Mouse (Mus musculus) right cerebral cortex, adult 18-20 months (tissue): Measurements from ENCODE around the gene Clcf1.
"Not testable (repeated sequence)": the region's sequence is repeated elsewhere in the genome, so short reads cannot be mapped to it uniquely, and the experiment has no call there.

Source experiments
- DNase-seq: peaks from one replicate; pipeline ENCODE4 v3.0.0; 2022; ENCODE audit warnings: mixed read lengths

Gene Clcf1

DNA sequence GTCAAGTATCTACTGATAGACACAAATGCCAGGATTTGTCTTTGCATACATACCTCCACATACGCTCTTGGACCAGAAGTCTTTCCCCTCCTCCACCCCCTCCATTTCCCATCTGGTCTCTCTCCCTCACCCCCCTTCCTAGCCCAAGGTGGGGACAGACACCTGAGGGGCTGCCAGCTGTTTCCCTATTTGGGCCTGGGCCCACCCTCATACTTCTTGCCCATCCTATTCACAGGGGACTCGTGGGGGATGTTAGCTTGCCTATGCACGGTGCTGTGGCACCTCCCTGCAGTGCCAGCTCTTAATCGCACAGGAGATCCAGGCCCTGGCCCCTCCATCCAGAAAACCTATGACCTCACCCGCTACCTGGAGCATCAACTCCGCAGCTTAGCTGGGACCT is 5.9 kb downstream of the Clcf1 start:
- no peak for DNase-seq

DNA sequence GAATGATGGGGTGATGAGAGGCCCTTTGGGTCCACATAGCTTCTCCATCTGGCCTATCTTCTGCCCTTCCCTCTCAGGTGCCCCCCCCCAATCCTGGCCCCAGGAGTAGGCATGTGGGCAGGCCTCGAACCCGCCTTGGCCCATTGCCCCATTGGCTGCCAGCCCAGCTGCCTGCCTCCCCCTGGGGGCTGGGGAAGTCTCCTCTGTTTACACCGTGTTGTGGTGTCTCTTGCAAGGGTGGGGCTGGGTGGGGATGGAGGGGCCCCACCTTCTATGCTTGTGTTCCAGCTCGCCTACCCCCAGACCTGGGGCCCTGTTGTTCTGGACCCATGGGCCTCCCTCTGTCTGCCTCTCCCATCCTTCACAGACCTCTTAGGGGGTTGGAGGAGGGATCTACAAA is 6.4 kb downstream of the Clcf1 start:
- no peak for DNase-seq

DNA sequence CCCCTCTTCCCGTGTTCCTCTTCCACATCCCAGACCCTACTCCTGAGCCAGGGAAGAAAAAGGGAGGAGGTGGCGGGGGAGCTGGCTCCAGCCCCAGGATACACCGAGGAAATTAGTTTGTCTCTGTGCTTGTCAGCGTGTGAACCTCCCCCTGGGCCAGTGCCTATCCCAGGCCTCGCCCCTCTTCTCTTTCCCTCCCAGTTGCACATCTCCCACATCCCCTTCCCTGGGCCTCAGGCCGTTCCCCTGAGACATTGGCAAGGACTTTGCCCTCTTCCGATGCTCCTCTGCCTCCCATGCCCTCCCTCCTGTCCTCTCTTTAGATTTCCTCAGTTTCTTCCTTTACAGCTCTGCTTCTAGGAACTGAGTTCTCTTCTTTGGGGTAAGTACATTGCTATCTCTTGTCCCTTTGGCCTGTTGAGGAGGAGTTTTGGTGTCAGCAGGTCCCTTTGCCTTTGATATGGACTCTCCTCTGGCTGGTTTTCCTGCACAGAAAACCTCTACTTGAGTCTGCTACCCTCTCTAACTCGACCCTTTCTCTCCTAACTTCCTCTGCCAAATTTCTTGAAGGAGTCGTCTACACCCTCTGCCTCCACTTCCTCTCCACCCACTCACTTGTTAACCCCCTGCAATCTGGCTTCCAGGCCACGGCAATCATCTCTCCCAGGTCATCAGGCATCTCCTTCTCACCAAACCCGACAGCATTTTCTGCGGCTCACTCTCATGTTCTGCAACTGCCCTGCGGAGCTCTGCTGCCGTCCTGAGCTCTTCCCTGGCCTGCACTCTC is 7.1 kb downstream of the Clcf1 start:
- no peak for DNase-seq

DNA sequence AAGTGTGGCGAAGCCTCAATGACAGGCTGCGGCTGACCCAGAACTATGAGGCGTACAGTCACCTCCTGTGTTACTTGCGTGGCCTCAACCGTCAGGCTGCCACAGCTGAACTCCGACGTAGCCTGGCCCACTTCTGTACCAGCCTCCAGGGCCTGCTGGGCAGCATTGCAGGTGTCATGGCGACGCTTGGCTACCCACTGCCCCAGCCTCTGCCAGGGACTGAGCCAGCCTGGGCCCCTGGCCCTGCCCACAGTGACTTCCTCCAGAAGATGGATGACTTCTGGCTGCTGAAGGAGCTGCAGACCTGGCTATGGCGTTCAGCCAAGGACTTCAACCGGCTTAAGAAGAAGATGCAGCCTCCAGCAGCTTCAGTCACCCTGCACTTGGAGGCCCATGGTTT is 8.1 kb downstream of the Clcf1 start:
- no peak for DNase-seq

DNA sequence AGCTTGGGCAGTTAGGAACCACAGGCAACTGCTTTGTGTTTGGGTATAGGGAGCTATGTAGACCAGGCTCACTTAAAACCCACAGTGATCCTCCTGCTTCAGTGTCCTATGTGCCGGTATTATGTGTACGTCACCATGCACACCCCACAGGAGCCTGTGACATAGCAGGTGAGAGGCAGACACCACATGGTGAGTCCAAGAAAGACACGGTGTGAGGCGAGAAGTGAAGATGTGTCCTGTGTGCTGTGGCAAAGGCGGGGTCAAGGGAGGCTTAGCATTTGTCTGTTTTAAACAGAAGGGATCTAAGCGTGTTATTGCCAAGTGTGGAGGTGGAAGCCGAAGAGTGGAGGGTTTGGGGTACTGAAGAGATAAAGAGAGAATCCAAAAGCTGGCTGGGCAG is 12.7 kb downstream of the Clcf1 start:
- no peak for DNase-seq

DNA sequence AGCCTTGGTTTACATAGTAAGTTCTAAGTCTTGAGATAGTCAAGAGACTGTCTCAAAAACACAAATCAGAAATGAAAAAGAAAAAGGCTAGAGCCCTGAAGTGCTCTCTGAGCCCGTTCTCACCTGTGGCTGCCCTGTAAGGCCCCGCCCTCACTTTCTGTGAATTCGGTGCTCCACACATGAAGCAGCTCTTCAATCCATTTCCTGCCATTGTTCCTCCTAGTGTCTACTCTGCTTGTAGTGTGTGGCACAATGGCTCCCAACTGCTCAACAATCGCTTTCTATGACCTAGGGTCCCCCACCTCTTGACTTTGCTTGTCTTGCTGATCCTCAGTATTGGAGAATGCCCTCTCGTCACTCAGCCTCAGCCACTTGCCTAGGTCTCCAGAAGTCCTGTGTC is 13.4 kb downstream of the Clcf1 start:
- DNase-seq: no peak

DNA sequence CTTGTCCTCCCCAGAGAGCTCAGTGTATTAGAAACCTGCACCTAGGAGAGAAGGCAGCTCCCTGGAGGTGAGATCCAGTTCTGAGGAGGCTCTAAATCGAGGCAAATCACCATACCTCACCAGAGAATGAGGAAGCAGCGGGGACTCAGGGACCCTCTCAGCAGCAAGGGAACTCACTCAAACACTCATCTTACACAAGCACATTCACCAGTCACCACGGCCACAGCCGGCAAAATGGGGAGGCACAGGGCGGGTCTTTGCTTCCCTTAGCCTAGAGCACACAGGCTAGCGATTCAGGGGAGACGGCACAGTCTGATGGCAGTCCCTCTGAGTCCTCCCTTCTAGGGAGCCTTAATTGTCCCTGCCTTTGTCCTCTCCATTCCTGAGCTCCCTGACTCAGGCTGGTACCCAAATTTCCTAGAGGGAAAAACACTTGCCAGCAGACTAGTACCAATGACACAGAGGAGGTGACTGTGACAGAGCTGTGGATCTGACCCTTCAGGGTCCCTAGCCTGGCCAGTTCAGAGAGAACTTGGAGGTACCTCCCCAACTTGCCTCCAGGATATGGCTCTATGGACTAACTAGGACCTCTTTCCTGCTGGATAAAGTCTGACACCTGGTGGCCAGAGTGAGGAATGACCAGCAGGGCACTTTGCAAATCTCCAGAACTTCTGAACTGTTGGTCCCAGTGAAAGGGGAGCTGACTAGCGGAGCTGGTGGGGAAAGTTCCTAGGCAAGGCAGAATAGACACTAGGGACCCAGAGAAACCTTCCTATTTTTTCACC is 14.0 kb downstream of the Clcf1 start:
- DNase-seq: peak; percentile 67

DNA sequence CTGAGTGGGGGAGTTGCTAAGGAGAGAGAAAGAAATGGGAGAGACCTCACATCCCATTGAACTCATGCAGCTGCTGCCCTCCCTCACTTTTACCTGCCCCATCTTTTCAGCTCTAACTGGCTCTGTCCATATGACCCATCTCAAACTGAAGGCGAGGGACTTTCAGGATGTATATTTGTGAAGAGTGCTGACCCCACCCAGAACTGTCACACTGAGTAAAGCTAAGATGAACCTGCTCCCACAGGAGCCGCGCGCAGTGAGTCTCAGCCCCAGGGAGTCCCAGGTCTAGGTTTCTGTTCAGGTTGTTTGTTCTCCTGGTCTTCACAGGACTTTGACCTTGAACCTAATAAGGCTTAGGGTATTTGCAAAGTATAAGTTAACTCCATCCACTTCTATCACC is 14.9 kb downstream of the Clcf1 start:
- DNase-seq: no peak

DNA sequence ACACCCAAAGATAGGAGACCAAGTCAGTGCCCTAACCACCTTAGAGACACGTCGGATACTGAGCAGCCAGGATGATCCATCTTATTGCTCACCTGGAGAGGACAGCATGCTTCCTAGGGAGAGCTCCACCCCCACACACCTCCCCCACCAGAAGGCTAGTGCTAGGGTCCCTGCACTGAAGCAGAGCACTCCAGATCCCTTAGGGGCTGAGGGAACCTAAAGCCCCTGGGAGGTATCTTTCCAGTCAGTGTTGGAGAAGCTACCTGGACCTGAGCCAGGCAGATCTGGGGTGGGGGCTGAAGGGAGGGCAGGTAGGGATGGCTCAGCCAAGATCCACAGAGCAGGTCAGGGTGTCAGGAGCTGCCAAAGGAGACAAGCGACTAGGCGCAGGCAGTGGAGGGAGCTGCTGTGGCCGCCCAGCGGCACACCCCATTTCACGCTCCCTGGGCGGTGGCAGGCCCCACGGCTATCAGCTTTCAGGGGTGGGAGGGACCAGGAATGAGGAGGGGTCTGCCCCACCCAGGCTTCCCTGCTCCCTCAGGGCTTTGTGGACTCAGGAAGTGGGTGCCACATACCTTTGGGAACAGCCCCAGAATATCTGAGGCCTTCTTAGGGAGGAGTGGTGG is 15.5 kb downstream of the Clcf1 start:
- no peak for DNase-seq

DNA sequence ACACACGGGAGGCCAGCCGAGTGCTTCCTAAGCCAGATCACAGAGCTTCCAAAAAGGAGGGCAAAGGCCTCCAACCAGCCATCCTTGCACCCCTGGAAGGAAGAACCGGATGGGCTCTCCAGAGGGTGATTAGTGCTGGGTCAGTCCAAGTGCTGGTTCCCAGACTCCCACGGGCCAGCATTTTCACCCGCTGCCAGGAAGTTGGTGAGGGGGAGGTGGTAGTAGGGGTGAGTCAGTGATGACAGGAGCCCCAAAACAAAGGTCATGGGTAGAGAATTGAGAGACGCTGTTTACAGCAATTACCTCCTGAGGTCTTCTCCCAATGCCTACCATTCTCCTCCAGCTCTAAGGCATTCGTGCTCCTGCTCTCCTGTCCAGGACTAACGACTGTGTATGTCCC is 16.4 kb downstream of the Clcf1 start:
- peak; percentile 18 for DNase-seq

DNA sequence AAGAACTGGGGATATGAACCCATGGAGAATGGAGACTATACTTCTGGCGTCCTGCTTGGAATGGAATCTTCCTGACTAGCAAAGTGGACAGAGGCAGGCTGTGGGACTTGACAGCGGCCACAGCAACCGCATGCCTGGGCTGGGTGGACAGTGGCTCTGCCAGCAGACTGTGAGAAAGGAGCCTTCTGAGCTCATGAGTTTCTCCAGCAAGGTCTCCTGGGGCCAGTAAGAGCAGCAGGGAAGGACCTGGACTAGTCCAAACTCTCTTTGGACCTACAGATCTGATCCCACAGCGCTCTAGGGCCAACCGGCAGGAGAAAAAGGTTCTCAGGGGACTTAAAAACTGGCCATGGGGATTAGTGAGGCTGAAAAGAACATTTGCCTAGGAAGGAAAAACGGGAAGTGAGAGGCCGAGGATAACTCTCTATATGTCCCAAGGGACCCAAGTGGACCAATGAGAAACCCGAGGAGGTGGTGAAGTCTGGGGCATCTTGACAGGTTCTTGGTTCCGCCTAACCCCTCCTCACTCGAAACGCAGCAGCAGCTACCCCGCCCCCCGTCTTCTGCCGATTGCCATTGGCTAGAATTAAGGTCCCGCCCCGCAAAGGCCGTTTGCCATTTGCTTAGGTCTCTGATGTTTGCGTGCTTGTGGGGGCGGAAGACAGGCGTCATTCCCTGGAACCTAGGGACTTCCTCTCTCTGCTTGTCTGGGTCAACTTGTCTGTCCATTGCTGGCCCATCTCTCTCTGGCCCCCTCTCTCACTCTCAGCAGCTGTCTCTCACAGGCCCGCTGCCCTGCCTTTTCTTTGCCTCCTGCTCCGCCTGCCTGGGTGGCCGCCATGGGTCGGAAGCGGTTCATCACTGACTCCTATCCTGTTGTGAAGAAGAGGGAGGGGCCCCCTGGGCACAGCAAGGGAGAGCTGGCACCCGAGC is 17.5 kb downstream of the Clcf1 start, which contains the start of gene Pold4:
Pold4 (plus strand) TSS at position 647 of the 933 bp plus-strand sequence.
- peak; percentile 98 for DNase-seq

DNA sequence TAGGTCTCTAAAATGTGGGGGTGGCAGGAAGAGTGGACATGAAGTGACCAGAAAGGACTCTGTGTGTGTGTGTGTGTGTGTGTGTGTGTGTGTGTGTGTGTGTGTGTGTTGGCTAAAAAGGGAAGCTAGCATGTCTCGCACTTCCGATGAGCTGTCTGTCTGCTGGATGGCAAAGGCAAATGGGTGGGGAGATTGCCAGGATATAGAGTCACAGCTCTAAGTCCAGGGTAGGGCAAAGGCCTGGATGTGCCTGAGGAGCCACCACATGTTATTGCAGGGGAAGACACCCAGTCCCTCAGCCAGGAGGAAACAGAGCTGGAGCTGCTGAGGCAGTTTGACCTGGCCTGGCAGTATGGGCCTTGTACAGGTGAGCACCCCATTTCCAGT is 18.1 kb downstream of the Clcf1 start:
- DNase-seq: no peak

DNA sequence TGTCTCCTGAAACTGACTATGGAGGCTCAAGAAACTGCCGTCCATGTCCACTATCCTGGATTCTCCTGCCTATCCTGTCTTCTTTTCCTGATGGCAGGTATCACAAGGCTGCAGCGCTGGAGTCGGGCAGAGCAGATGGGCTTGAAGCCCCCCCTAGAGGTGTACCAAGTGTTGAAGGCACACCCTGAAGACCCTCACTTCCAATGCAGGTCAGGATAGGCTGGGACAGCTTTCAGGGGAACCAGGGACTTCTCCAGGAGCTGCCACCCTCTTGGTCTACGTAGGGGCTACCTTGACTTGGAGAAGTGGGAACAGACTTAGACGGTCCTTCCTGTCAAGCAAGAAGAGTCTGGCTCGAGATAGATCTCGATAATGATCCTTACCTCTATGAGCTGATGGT is 18.6 kb downstream of the Clcf1 start:
- DNase-seq: no peak

DNA sequence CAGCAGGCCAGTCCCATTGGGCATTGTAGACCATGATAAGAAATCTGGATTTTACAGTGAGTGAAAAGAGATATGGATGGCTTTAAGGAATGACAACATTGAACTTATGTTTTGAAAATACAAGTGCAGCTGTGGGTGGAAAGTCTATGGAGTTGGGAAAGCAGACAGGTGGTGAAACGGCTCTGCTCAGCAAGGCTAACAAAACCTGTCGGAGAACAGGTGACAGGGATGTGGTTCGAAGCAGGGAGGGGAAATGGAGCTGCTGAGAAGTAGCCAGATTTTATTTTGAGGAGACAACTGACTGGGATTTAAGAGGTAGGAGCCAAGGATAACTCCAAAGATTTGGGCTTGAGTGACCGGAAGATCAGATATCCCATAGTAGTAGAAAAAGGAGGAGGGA is 20.5 kb downstream of the Clcf1 start:
- no peak for DNase-seq

DNA sequence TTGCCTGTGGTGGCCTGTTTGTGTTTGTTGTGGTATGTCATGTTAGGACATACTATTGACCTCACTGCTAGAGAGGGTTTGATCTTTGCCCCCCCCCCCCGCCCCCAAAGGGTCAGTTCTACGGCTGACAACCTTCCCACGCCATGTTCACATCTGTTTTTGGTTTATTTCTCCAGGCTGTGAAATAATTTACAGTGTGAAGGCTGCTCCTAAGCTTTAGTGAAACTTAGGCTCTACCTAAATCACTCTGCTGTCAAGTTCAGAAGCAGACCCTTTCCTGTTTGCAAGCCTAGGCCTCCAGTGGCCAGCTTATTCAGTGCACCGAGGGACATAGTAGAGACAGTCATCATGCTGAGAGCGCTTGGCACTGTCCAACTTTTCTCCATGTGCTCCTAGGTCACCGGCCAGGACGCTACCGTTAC is 26.2 kb downstream of the Clcf1 start:
- DNase-seq: no peak

DNA sequence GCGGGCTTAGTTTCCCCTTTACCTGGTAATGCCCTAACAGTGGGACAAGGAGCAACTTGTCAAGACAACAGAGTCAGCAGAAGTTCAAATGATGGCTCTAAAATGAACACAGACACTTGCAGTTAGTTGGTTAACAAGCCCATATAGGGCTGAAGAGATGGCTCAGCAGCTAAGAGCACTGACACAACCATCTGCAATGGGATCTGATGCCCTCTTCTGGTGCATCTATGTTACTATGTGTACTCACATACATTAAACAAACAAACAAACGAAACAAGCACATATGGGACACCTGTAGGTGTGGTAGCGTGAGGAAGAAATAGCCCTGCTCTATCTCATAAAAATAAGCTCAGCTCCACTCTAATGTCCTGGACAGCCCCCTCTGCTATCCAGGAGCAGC is 28.4 kb downstream of the Clcf1 start:
- no peak for DNase-seq

DNA sequence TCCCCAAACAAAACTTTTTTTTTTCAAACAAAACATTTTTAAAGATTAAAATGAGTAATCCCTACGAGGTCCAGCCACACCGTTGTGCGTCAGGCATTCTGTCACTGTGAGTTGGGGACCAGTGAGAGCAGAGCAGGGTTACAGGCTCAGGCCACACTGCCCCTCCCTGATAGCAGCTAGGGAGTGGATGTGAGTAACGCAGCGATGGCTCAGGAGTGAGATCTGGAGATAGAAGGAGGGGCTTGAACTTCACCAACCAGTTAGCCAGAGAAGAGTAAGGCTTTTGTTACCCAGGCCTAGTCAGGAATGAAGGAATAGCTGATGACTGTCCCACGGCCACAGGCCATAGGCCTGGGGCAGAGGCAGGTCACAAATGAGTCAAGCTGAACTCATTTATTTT is 30.7 kb downstream of the Clcf1 start:
- no peak for DNase-seq

DNA sequence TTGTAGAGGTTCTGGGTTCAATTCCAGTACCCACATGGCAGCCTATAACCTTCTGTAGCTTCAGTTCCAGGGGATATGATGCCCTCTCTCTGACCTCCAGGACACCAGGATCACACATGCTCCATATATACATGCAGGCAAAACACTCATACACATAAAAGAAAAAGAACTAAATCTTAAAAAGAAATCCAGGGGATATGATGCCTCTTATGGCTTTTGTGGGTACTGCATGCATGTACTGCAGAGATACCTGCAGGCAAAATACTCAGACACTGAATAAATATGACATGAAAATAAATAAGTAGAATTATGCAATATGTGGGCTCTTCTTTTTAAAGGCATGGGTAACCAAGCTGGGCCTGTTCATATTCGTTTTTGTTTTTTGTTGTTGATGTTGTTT is 33.0 kb downstream of the Clcf1 start:
- DNase-seq: no peak

DNA sequence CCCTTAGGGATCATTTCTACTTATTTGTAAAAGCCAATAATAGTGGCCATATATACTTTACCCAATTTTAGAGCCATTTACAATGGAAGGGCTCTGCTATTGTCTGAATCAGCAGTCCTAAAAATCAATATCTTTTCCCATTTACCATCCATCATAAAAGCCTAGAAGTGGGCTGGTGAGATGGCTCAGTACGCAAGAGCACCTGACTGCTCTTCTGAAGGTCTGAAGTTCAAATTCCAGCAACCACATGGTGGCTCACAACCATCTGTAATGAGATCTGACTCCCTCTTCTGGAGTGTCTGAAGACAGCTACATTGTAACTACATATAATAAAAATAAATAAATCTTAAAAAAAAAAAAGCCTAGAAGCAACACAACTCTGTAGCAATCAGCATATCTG is 34.6 kb downstream of the Clcf1 start:
- DNase-seq: not testable (repeated sequence)

DNA sequence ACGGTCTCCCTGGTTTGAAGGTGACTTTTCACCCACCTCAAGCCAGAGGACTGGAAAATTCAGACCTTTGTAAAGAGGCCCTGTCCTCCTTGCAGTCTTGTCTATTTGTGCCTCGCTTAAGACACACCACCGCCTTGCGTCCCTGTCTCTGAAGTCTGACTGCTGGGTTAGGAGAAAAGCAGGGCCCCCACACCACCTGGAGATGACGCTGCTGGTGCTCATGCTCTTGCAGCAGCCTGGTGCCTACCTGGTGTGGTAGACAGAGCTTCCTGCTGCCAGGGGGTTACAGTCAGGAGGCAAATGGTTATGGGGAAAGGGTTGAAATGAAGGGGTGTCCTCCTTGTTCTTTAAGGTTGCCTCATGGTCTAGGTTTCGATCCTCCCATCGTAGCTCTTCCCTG is 40.2 kb downstream of the Clcf1 start:
- DNase-seq: no peak

DNA sequence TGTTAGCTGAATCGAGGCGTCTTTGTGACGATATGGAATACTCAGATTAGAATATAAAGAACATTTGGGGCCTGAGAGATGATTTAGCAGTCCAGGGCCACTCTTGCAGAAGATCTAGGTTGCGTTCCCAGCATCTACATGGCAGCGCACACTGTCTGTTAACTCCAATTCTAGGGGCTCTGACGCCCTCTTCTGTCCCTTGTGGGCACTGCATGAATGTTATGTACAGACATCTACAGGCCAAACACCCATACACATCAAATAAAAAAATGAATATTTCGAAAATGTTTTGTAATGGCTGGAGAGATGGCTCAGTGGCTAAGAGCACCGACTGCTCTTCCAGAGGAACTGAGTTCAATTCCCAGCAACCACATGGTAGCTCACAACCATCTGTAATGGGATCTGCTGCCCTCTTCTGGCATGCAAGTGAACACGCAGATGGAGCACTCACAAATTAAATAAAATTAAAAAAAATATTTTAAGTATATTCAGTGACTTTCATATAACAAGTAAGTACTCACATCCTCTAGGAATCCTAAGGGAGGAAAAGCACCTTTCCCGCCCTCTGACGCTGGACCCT is 41.6 kb downstream of the Clcf1 start:
- DNase-seq: no peak

DNA sequence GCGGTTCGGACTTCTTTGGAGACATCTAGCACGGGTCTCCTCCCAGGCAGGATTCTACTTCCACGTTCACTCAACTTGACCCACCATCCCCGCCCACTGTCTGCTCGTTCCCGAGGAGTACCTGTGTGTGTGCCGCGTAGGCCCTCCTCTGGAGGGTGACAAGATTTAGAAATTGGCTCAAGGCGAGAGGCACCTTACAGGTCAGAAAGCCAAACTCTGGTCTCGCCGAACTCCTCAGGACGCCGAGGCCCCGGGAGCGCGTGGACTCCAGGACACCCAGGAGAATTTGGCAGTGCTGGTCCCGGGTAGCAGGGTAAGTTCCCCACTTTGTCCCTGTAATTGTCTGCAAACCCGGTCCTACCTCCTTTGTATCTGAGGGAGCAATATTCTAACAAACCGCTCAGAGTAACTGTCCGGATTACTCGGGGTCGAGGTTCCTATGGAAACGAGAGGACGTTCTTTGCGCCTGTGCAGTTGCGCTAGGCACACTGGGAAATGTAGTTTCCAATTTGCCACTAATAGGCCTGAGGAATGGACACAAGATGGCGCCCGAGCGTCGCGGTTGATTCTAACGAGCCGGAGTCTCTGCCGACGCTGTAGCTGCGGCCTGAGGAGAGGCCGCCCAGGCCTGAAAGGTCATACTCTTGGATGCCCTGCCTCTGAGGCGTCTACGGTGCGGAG is 43.3 kb downstream of the Clcf1 start:
- DNase-seq: peak; percentile 92
